Mouse (Mus musculus) mesoderm, embryonic 11.5 days (tissue): ENCODE measurements around the gene Fam71e2.
A peak's percentile ranks its signal among the peaks of the same experiment; 100 is the strongest.
"Not testable (repeated sequence)": the region's sequence is repeated elsewhere in the genome, so short reads cannot be mapped to it uniquely, and the experiment has no call there.

Experiments
- DNase-seq: peaks from one replicate; pipeline ENCODE4 v3.0.0-alpha.2; 2012; ENCODE audit warnings: low read depth, low spot score

The Fam71e2 gene

DNA sequence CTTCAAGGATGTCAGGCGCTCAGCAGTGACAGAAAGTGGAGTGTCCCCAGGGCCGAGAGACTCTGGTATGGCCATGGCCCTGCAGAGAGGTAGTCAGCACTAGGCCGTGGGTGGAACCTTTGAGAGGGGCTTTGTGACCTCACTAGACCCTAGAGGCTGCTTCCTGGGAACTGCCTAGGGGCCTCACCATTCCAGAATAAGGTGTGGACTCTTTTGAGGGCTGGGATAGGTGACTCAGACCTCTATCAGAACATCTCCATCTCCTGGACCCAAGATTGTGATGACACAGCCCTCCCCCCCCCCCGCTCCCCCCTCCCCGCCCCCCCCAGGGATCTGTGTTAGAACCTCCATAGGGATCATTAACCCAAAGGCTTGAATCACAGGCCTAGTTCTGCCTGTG is at the start of gene Fam71e2:
Gene Fam71e2 (minus strand): TSS at position 101 of the 400 bp plus-strand sequence.
- DNase-seq: no peak

DNA sequence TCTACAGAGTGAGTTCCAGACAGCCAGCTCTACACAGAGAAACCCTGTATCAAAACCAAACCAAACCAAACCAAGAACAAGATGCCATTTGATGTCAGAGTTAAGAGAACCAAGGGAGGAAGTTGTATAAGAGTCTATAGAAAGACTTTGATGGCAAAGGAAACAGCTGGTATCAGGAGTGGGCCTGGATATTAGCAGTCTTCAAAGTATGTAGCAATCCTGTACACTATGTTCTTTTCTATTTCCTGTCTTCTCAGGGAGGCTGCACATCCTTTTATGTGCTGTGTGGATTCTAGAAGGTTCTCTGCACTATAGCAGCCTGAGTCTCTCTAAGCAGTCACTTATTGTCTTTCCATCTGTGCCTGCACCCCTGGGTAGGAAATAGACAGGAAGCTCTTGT is 45.5 kb upstream of the Fam71e2 start:
- DNase-seq: no peak

DNA sequence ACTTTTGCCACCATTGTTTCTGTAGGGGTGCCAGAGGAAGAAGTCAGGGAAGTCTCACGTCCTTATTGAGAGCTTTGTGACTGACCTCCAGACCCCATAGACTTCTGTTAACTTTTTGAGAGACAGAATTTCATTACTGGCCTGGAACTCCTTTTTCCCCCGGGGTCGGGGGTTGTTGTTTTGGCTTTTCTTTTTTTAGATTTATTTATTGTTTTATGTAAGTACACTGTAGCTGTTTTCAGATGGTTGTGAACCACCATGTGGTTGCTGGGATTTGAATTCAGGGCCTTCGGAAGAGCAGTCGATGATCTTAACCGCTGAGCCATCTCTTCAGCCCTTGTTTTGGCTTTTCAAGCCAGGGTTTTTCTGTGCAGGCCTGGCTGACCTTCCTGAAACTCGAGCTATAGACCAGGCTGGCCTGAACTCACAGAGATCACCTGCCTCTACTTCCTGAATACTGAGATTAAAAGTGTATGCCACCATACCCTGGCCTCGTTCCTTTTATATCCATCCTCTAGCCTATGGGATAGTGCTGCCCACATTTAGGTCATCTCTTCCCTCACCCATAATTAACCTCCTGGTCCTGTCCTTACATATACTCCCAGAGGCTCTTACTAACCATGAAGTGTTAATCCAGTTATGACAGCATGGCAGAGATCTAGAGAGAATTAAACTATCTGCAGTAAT is 42.1 kb upstream of the Fam71e2 start:
- no peak for DNase-seq

DNA sequence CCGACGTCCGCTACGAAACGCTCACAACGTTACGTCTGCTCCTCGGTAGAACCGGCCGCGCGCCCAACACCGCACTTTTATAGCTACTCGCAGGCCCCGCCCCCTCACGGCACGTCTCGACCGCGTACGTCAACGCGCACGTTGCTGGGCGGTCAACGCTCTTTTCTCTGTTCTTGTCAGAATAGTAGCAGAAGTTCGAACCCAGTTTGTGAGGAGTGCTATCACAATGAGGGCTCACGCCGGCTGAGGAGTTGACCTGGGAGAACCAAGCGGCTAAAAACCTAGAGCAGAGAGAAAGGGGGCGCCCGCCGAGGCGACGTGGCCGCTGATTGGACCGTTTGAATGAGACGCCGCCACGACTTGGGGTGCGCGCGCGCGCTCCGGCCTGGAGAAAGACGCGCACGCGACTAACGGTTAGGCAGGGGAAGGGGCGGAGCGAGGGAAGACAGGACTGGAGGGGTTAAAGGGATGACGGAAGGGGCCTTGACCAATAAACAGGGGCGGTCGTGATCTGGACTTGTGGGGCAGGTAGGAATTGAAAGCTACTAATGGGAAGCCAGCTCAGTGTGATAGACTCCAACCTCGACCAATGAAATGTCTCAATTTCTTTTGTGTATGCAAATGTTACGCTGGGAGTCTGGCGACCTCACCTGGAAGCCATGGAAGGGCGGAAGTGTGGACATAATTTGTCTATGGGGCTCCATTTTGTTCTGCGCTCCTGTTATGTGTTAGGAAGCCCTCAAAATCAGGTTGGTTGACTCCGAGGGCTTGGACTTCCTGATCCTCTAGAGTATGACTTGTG is 41.4 kb upstream of the Fam71e2 start, which contains the start of gene Ube2s:
Gene Ube2s (minus strand): TSS at position 288 of the 802 bp plus-strand sequence.
- peak; percentile 98 for DNase-seq

- DNase-seq: no peak
Measured at GRCm38 (mm10) chr7:4811842-4812302, 40.8 kb upstream of the Fam71e2 start.

GRCm38 (mm10) chr7:4811131-4811530 is 40.0 kb upstream of the Fam71e2 start:
- not testable (repeated sequence) for DNase-seq

- peak; percentile 50 for DNase-seq
Measured at GRCm38 (mm10) chr7:4806716-4807115, 35.6 kb upstream of the Fam71e2 start.

- peak; percentile 34 for DNase-seq
Measured at GRCm38 (mm10) chr7:4802247-4802646, 31.1 kb upstream of the Fam71e2 start.

DNA sequence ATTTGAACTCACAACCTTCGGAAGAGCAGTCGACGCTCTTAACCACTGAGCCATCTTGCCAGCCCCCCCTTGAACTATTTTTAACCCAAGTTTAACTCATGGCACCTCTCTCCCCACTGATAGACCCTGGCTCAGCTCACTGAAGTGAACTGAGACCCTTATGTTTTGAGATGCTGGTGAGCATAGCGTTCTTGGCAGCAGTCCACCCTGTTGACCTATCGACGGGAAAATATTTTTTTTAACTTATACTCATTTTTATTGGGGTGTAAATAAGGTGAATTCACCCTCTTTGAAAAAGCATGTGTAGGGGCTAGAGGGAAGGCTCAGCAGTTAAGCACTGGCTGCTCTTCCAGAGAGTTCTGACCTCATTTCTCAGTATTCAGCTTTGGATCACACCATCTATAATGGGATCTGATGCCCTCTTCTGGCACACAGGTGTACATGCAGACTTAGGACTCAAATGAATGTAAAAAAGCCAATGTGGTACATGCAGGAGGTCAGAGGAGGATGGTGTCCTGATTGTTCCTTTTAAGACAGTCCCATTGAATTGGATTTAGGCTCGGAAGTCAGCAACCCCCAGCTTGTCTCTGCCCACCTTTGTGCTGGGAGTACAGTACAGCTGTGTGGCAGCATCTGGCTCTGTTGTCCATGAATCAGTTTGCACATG is 24.8 kb upstream of the Fam71e2 start:
- DNase-seq: peak; percentile 57

DNA sequence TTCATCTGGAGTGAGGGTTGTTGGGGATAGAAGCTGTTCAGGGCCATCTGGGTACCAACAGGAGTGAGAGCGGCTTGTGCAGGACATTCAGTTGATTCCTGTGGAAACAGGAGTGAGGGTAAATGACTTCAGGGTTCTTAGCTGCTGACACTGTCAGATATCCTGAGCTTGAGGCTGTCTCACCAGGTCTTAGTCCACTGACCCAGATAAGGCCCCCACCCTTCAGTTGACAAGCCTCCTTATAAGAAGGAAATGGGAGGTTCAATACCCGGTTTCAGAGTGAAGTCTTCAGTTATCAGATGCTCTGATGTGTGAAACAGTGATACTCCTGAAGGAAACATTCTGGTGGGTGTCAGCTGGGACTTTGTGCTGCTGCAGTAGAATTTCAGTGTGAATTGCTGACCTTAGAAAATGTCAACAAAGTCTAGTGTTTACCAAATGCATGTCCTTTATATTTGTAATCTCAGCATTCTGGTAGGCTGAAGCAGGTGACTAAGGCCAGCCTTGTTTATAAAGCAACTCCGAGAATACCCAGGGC is 23.6 kb upstream of the Fam71e2 start:
- DNase-seq: no peak

GRCm38 (mm10) chr7:4793674-4794073 is 22.6 kb upstream of the Fam71e2 start:
- no peak for DNase-seq

GRCm38 (mm10) chr7:4793248-4793647 is 22.1 kb upstream of the Fam71e2 start:
- DNase-seq: not testable (repeated sequence)

GRCm38 (mm10) chr7:4792278-4793212 is 21.4 kb upstream of the Fam71e2 start, which contains the start of gene Rpl28:
Rpl28 (plus strand) TSS chr7:4792874.
- DNase-seq: peak; percentile 98

DNA sequence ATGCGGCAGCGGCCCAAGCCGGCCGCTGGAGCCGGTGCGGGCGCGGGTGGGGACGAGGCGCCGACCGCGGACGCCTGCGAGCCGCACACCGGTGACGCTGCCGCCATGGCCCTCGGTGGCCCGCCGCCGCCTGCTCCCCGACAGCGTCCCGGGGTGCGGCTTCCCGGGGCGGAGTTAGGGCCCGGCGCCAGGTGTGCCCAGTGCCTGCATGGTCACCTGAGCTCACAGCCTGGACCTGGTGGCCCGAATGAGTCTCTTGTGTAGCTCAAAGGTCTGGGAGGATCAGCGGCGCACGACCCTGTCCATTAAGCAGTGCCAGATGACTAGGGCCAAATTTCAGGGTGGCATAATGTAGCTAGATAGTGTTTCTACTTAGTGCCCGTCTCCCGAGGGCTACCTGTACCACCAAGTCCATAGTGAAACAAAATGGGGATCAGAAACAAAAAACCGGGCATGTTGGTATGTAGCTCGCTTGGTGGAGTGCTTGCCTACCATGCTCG is 18.4 kb upstream of the Fam71e2 start, which contains the start of gene Tmem238:
Gene Tmem238 (minus strand): TSS at position 221 of the 500 bp plus-strand sequence.
- no peak for DNase-seq

DNA sequence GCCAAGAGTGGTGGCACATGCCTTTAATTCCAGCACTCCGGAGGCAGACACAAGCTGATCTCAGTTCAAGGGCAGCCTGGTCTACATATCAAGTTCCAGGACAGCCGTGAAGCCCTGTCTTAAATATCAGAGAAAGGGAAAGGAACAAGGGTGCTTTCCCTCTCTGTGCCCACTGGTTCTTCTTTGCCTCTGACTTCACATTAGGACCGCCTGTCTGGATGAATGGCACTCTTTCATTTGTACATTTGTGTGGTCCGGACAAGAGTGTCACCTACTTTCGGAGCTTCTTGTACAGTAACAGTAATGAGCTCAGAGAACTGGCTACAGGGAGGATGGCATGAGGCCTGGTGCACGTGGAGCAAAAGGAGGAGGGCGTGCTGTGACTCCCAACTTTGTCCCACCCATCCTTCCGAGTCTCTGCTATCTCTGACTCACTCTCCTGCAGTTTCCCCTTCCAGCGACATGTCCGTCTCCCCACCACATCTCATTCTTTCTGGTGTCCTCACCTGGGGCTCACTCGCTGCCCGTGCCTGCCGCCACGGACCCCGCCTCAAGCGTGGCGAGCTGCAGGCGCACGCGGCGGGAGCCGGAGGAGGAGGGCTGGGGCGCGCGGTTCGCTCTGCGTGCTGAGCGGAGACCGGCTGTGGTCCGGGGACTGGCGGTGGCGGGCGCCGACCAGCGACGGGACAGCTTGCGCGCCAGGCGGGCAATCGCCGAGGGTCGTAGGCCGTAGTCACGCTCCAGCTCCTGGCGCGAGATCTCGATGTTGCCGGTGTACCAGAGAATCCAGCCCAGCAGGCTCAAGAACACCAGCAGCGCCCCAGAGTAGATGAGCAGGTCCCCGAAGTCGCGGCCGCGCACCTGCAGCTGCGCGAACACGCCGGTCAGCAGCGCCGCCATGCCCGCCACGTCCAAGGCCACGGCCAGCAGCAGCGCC is 17.7 kb upstream of the Fam71e2 start:
- DNase-seq: peak; percentile 73

GRCm38 (mm10) chr7:4783667-4784268 is 12.7 kb upstream of the Fam71e2 start:
- no peak for DNase-seq

DNA sequence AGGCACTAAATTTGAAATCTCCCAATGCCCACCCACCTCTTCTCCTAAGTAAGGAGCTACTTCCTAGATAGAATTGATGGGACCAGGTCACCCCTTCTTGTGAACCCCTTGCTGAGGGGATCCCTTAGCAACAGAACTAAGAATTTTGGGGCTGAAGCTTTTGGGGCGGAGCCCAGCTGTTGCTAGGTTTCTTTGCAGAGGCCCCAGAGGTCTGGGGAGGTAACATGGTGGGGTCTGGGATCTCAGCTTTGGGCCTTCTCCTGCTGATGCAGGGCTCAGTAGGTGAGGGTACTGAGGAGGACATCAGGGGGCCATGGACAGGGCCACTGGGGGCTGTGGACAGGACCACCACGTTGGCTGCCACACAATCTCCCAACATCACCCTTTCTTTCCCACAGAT is 11.7 kb upstream of the Fam71e2 start, which contains the start of the genes Il11 and Tmem190:
Gene Il11 (minus strand): TSS at position 101 of the 400 bp plus-strand sequence.
Gene Tmem190 (plus strand): TSS at position 179 of the 400 bp plus-strand sequence.
- DNase-seq: no peak

DNA sequence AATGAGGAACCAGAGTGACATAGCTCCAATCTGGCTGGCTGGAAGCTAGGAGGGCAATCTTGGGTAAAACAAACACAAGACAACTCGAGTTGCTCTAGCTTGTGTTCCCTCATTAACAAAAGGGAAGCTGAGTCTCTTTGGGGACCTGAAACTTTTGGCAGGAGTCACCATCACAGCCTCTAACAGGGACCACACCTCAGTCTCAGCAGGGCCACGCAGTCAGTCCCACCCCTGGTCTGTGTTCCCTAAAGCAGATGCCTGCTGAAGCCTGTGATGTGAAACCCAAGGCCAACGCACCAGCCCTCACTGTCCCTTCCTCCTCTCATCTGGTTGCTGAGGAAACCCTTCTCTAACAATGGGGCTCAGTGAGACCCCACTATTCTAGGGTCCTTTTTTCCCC is 11.0 kb upstream of the Fam71e2 start:
- DNase-seq: no peak

- no peak for DNase-seq
Measured at GRCm38 (mm10) chr7:4779921-4780320, 8.8 kb upstream of the Fam71e2 start.
